Mouse (Mus musculus) megakaryocyte, adult 5-6 weeks (primary cell): ENCODE results near the gene Mospd3. TPM values are rescaled to one million over a fixed set of nuclear protein-coding genes. Genes with fewer than 3 reads are reported as not detected.

Source experiments
- total RNA-seq, 2 experiments: library from RNA; stranded (forward) in 1 of 2; stranded (reverse) in 1 of 2; fragments of 153-499, 151-499 nt in 1 of 2; fragments of 221-1000, 200-1000 nt in 1 of 2; gene quantifications; 2 replicates each; pipeline versions ENCODE4 v1.2.3 to v1.2.4; 2015 to 2017

The Mospd3 gene
- total RNA-seq, 2 experiments from 2014 or later: 10.6 to 60.5 TPM

Other genes starting within 250 kb of the Mospd3 start
- 0.04 TPM in 1 of 2 replicates, not detected in the other for gene Zan, start 124.0 kb downstream of the Mospd3 start, total RNA-seq (2015)
- not detected in 2 replicates for gene Zan, start 124.0 kb downstream of the Mospd3 start, total RNA-seq (2017)
- gene Pop7, start 98.5 kb downstream of the Mospd3 start, total RNA-seq (2015): 20.4 and 27.5 TPM in 2 replicates
- 11.9 and 14.9 TPM in 2 replicates for gene Pop7, start 98.5 kb downstream of the Mospd3 start, total RNA-seq (2017)
- 8.3 and 8.5 TPM in 2 replicates for gene Gigyf1, start 82.5 kb downstream of the Mospd3 start, total RNA-seq (2015)
- 5.6 and 5.9 TPM in 2 replicates for gene Gigyf1, start 82.5 kb downstream of the Mospd3 start, total RNA-seq (2017)
- not detected in 2 replicates for gene Epo, start 67.8 kb downstream of the Mospd3 start, total RNA-seq (2015)
- not detected in 2 replicates for gene Epo, start 67.8 kb downstream of the Mospd3 start, total RNA-seq (2017)
- 393 and 449 TPM in 2 replicates for gene Gnb2, start 67.5 kb downstream of the Mospd3 start, total RNA-seq (2015)
- 377 and 389 TPM in 2 replicates for gene Gnb2, start 67.5 kb downstream of the Mospd3 start, total RNA-seq (2017)
- not detected in 2 replicates for gene Actl6b, start 47.5 kb downstream of the Mospd3 start, total RNA-seq (2015)
- not detected in 2 replicates for gene Actl6b, start 47.5 kb downstream of the Mospd3 start, total RNA-seq (2017)
- 0.89 and 1.0 TPM in 2 replicates for gene Tfr2, start 31.2 kb downstream of the Mospd3 start, total RNA-seq (2015)
- gene Tfr2, start 31.2 kb downstream of the Mospd3 start, total RNA-seq (2017): 1.3 and 2.5 TPM in 2 replicates
- 0.40 and 1.0 TPM in 2 replicates for gene Pcolce, start 12.7 kb upstream of the Mospd3 start, total RNA-seq (2015)
- gene Pcolce, start 12.7 kb upstream of the Mospd3 start, total RNA-seq (2017): 0.51 TPM in 1 of 2 replicates, not detected in the other
- gene Fbxo24, start 27.9 kb upstream of the Mospd3 start, total RNA-seq (2015): 0.18 TPM in 1 of 2 replicates, not detected in the other
- gene Fbxo24, start 27.9 kb upstream of the Mospd3 start, total RNA-seq (2017): 0.37 TPM in 1 of 2 replicates, not detected in the other
- gene Lrch4, start 28.1 kb upstream of the Mospd3 start, total RNA-seq (2015): 76.5 and 93.0 TPM in 2 replicates
- 57.1 and 66.7 TPM in 2 replicates for gene Lrch4, start 28.1 kb upstream of the Mospd3 start, total RNA-seq (2017)
- gene Gm20605, start 28.1 kb upstream of the Mospd3 start, total RNA-seq (2015): 8.1 and 10.2 TPM in 2 replicates
- gene Gm20605, start 28.1 kb upstream of the Mospd3 start, total RNA-seq (2017): 5.7 and 18.8 TPM in 2 replicates
- 59.9 and 97.5 TPM in 2 replicates for gene Sap25, start 40.3 kb upstream of the Mospd3 start, total RNA-seq (2015)
- gene Sap25, start 40.3 kb upstream of the Mospd3 start, total RNA-seq (2017): 27.8 and 35.6 TPM in 2 replicates
- gene Irs3, start 44.7 kb upstream of the Mospd3 start, total RNA-seq (2015): not detected in 2 replicates
- not detected in 2 replicates for gene Irs3, start 44.7 kb upstream of the Mospd3 start, total RNA-seq (2017)
- gene Agfg2, start 83.7 kb upstream of the Mospd3 start, total RNA-seq (2015): 19.3 and 19.9 TPM in 2 replicates
- 16.6 and 18.3 TPM in 2 replicates for gene Agfg2, start 83.7 kb upstream of the Mospd3 start, total RNA-seq (2017)
- gene Nyap1, start 140.5 kb upstream of the Mospd3 start, total RNA-seq (2015): 0.21 and 0.27 TPM in 2 replicates
- 0.84 and 1.1 TPM in 2 replicates for gene Nyap1, start 140.5 kb upstream of the Mospd3 start, total RNA-seq (2017)
- 55.9 and 74.7 TPM in 2 replicates for gene Tsc22d4, start 144.7 kb upstream of the Mospd3 start, total RNA-seq (2015)
- gene Tsc22d4, start 144.7 kb upstream of the Mospd3 start, total RNA-seq (2017): 112 and 113 TPM in 2 replicates
- gene Ppp1r35, start 177.8 kb upstream of the Mospd3 start, total RNA-seq (2015): 48.6 and 55.3 TPM in 2 replicates
- gene Ppp1r35, start 177.8 kb upstream of the Mospd3 start, total RNA-seq (2017): 34.1 and 40.1 TPM in 2 replicates
- gene Mepce, start 186.6 kb upstream of the Mospd3 start, total RNA-seq (2015): 20.9 and 24.0 TPM in 2 replicates
- gene Mepce, start 186.6 kb upstream of the Mospd3 start, total RNA-seq (2017): 16.2 and 22.8 TPM in 2 replicates
- gene Zcwpw1, start 186.7 kb upstream of the Mospd3 start, total RNA-seq (2015): 6.4 and 10.0 TPM in 2 replicates
- gene Zcwpw1, start 186.7 kb upstream of the Mospd3 start, total RNA-seq (2017): 16.1 and 18.1 TPM in 2 replicates
- 65.2 and 103 TPM in 2 replicates for gene Pilra, start 235.2 kb upstream of the Mospd3 start, total RNA-seq (2015)
- gene Pilra, start 235.2 kb upstream of the Mospd3 start, total RNA-seq (2017): 95.8 and 100 TPM in 2 replicates